Mouse (Mus musculus): ENCODE measurements around the gene Actn2.

Actn2 gene

GRCm38 (mm10) chr13:12317191-12317765 is 23.3 kb downstream of the Actn2 start:
- DNase-seq (ENCODE audit: low spot score): no peak

GRCm38 (mm10) chr13:12314173-12314572 is 26.4 kb downstream of the Actn2 start:
- no peak for DNase-seq (ENCODE audit: low spot score)

GRCm38 (mm10) chr13:12311930-12312492 is 28.5 kb downstream of the Actn2 start:
- no peak for DNase-seq (ENCODE audit: low spot score)

GRCm38 (mm10) chr13:12311371-12311770 is 29.2 kb downstream of the Actn2 start:
- DNase-seq (ENCODE audit: low spot score): no peak

GRCm38 (mm10) chr13:12309446-12309845 is 31.1 kb downstream of the Actn2 start:
- DNase-seq (ENCODE audit: low spot score): peak; percentile 36

GRCm38 (mm10) chr13:12308878-12309277 is 31.7 kb downstream of the Actn2 start:
- DNase-seq (ENCODE audit: low spot score): no peak

GRCm38 (mm10) chr13:12308473-12308872 is 32.1 kb downstream of the Actn2 start:
- DNase-seq (ENCODE audit: low spot score): no peak

GRCm38 (mm10) chr13:12307286-12307685 is 33.3 kb downstream of the Actn2 start:
- no peak for DNase-seq (ENCODE audit: low spot score)

GRCm38 (mm10) chr13:12305540-12305939 is 35.0 kb downstream of the Actn2 start:
- DNase-seq (ENCODE audit: low spot score): no peak

- DNase-seq (ENCODE audit: low spot score): no peak
Measured at GRCm38 (mm10) chr13:12304991-12305390, 35.6 kb downstream of the Actn2 start.

GRCm38 (mm10) chr13:12297777-12298176 is 42.8 kb downstream of the Actn2 start:
- DNase-seq (ENCODE audit: low spot score): no peak

- peak; percentile 13 for DNase-seq (ENCODE audit: low spot score)
Measured at GRCm38 (mm10) chr13:12296701-12297100, 43.9 kb downstream of the Actn2 start.

GRCm38 (mm10) chr13:12293810-12294209 is 46.8 kb downstream of the Actn2 start:
- no peak for DNase-seq (ENCODE audit: low spot score)

GRCm38 (mm10) chr13:12290700-12291099 is 49.9 kb downstream of the Actn2 start:
- DNase-seq (ENCODE audit: low spot score): no peak

GRCm38 (mm10) chr13:12284528-12284927 is 56.0 kb downstream of the Actn2 start:
- no peak for DNase-seq (ENCODE audit: low spot score)

GRCm38 (mm10) chr13:12283826-12284225 is 56.7 kb downstream of the Actn2 start:
- DNase-seq (ENCODE audit: low spot score): no peak

- no peak for DNase-seq (ENCODE audit: low spot score)
Measured at GRCm38 (mm10) chr13:12274721-12275120, 65.8 kb downstream of the Actn2 start.

GRCm38 (mm10) chr13:12274220-12274619 is 66.3 kb downstream of the Actn2 start:
- DNase-seq (ENCODE audit: low spot score): no peak

- no peak for DNase-seq (ENCODE audit: low spot score)
Measured at GRCm38 (mm10) chr13:12272953-12273352, 67.6 kb downstream of the Actn2 start.

- DNase-seq (ENCODE audit: low spot score): no peak
Measured at GRCm38 (mm10) chr13:12267971-12268370, 72.6 kb downstream of the Actn2 start.

- DNase-seq (ENCODE audit: low spot score): no peak
Measured at GRCm38 (mm10) chr13:12267097-12267496, 73.5 kb downstream of the Actn2 start.

GRCm38 (mm10) chr13:12263996-12264395 is 76.6 kb downstream of the Actn2 start:
- no peak for DNase-seq (ENCODE audit: low spot score)

GRCm38 (mm10) chr13:12261505-12261904 is 79.1 kb downstream of the Actn2 start:
- no peak for DNase-seq (ENCODE audit: low spot score)

All from urinary bladder, postnatal 14 days (tissue).